Mouse (Mus musculus) myocyte (in vitro differentiated cells): ENCODE results near the gene Cyp1b1.

Experiments used
- MAX ChIP-seq: IDR thresholded peaks from one replicate; pipeline ENCODE4 v1.6.1; 2011; ENCODE audit warnings: low read depth, mild to moderate bottlenecking, control low read depth
- POLR2A ChIP-seq: IDR thresholded peaks from one replicate; pipeline ENCODE4 v1.6.1; 2011; ENCODE audit warnings: low read depth, mild to moderate bottlenecking, control low read depth, moderate library complexity; ENCODE audit not compliant: insufficient read length
- POLR2AphosphoS2 ChIP-seq: IDR thresholded peaks from one replicate; pipeline ENCODE4 v1.6.1; 2011; ENCODE audit warnings: low read depth, control low read depth; ENCODE audit not compliant: insufficient read length
- SRF ChIP-seq: IDR thresholded peaks from one replicate; pipeline ENCODE4 v1.6.1; 2011; ENCODE audit warnings: low read depth; ENCODE audit not compliant: control insufficient read depth, insufficient read length
- TCF12 ChIP-seq: IDR thresholded peaks from one replicate; pipeline ENCODE4 v1.6.1; 2011; ENCODE audit warnings: mild to moderate bottlenecking, control low read depth; ENCODE audit not compliant: poor library complexity, insufficient read depth, severe bottlenecking
- USF1 ChIP-seq: IDR thresholded peaks from one replicate; pipeline ENCODE4 v1.6.1; 2011; ENCODE audit warnings: low read depth, mild to moderate bottlenecking, control low read depth, moderate library complexity

GRCm38 (mm10) chr17:79738847-79739498 lies 24.1 kb upstream of the Cyp1b1 start:
- TF ChIP-seq USF1 (no peak), POLR2A (no peak), MAX (no peak), SRF (no peak), TCF12 (no peak), POLR2AphosphoS2 (no peak)
